Mouse (Mus musculus): ENCODE measurements around the gene Syvn1. TPM values are rescaled to one million over a fixed set of nuclear protein-coding genes. Genes with fewer than 3 reads are reported as not detected.

Syvn1 gene
- polyA plus RNA-seq, 1 experiment from 2014 or later: 18.6 TPM

GRCm38 (mm10) chr19:6068951-6069350 lies 22.6 kb downstream of the Syvn1 start:
- no peak overlapping the region for H3K27ac ChIP-seq (ENCODE audit: low read length)
- H3K9me3 ChIP-seq (replicated peaks; ENCODE audit: control insufficient read depth, low read length): no peaks in the 10 kb centered on the region
- H3K27me3 ChIP-seq (ENCODE audit: control insufficient read depth, insufficient read depth, low read length): no peaks in the 10 kb centered on the region
- H3K4me1 ChIP-seq (ENCODE audit: control insufficient read depth, insufficient read depth, low read length): peaks cover 14% of the 10 kb centered on the region
- no peak for ATAC-seq (replicated peaks; ENCODE audit: extremely low read depth, insufficient read depth, low FRiP score)
- H3K4me3 ChIP-seq (ENCODE audit: low read length): no peak overlapping the region
- H3K36me3 ChIP-seq (ENCODE audit: control insufficient read depth, insufficient read depth): peaks cover 25% of the 10 kb centered on the region
- no peak overlapping the region for H3K4me2 ChIP-seq (ENCODE audit: low read depth, low read length)
- no peak overlapping the region for H3K9ac ChIP-seq (ENCODE audit: low read length)
- 74% methylated on average over 4 of the region's 4 CpGs for WGBS

GRCm38 (mm10) chr19:6069851-6070250 lies 23.5 kb downstream of the Syvn1 start:
- WGBS: 85% methylated on average over 10 of the region's 10 CpGs
- no peak overlapping the region for H3K9ac ChIP-seq (ENCODE audit: low read length)
- H3K27me3 ChIP-seq (ENCODE audit: control insufficient read depth, insufficient read depth, low read length): no peaks in the 10 kb centered on the region
- H3K36me3 ChIP-seq (ENCODE audit: control insufficient read depth, insufficient read depth): peaks cover 25% of the 10 kb centered on the region
- no peak overlapping the region for H3K27ac ChIP-seq (ENCODE audit: low read length)
- peaks cover 14% of the 10 kb centered on the region for H3K4me1 ChIP-seq (ENCODE audit: control insufficient read depth, insufficient read depth, low read length)
- ATAC-seq (replicated peaks; ENCODE audit: extremely low read depth, insufficient read depth, low FRiP score): no peak
- H3K4me3 ChIP-seq (ENCODE audit: low read length): no peak overlapping the region
- H3K9me3 ChIP-seq (replicated peaks; ENCODE audit: control insufficient read depth, low read length): no peaks in the 10 kb centered on the region
- H3K4me2 ChIP-seq (ENCODE audit: low read depth, low read length): no peak overlapping the region

- Histone ChIP-seq H3K36me3 (ENCODE audit: control insufficient read depth, insufficient read depth) (peaks cover 25% of the 10 kb centered on the region), H3K4me1 (ENCODE audit: control insufficient read depth, insufficient read depth, low read length) (peaks cover 14% of the 10 kb centered on the region), H3K4me3 (ENCODE audit: low read length) (no peak overlapping the region), H3K27ac (ENCODE audit: low read length) (no peak overlapping the region), H3K9me3 (replicated peaks; ENCODE audit: control insufficient read depth, low read length) (no peaks in the 10 kb centered on the region), H3K27me3 (ENCODE audit: control insufficient read depth, insufficient read depth, low read length) (no peaks in the 10 kb centered on the region), H3K4me2 (ENCODE audit: low read depth, low read length) (no peak overlapping the region), H3K9ac (ENCODE audit: low read length) (no peak overlapping the region)
- 86% methylated on average over 31 of the region's 31 CpGs for WGBS
- no peak for ATAC-seq (replicated peaks; ENCODE audit: extremely low read depth, insufficient read depth, low FRiP score)
These were observed 24.3 kb downstream of the Syvn1 start for GRCm38 (mm10) chr19:6070571-6071250.

GRCm38 (mm10) chr19:6071261-6071660 lies 24.9 kb downstream of the Syvn1 start:
- WGBS: 91% methylated on average over 19 of the region's 19 CpGs
- no peaks in the 10 kb centered on the region for H3K27me3 ChIP-seq (ENCODE audit: control insufficient read depth, insufficient read depth, low read length)
- no peak overlapping the region for H3K4me2 ChIP-seq (ENCODE audit: low read depth, low read length)
- ATAC-seq (replicated peaks; ENCODE audit: extremely low read depth, insufficient read depth, low FRiP score): no peak
- peaks cover 25% of the 10 kb centered on the region for H3K36me3 ChIP-seq (ENCODE audit: control insufficient read depth, insufficient read depth)
- H3K9ac ChIP-seq (ENCODE audit: low read length): no peak overlapping the region
- H3K4me1 ChIP-seq (ENCODE audit: control insufficient read depth, insufficient read depth, low read length): peaks cover 18% of the 10 kb centered on the region
- H3K27ac ChIP-seq (ENCODE audit: low read length): no peak overlapping the region
- no peaks in the 10 kb centered on the region for H3K9me3 ChIP-seq (replicated peaks; ENCODE audit: control insufficient read depth, low read length)
- no peak overlapping the region for H3K4me3 ChIP-seq (ENCODE audit: low read length)

GRCm38 (mm10) chr19:6073889-6074288 lies 27.5 kb downstream of the Syvn1 start:
- no peaks in the 10 kb centered on the region for H3K9me3 ChIP-seq (replicated peaks; ENCODE audit: control insufficient read depth, low read length)
- 94% methylated on average over 5 of the region's 5 CpGs for WGBS
- no peaks in the 10 kb centered on the region for H3K27me3 ChIP-seq (ENCODE audit: control insufficient read depth, insufficient read depth, low read length)
- ATAC-seq (replicated peaks; ENCODE audit: extremely low read depth, insufficient read depth, low FRiP score): no peak
- no peak overlapping the region for H3K4me2 ChIP-seq (ENCODE audit: low read depth, low read length)
- H3K4me1 ChIP-seq (ENCODE audit: control insufficient read depth, insufficient read depth, low read length): peaks cover 7% of the 10 kb centered on the region
- H3K9ac ChIP-seq (ENCODE audit: low read length): no peak overlapping the region
- peaks cover 25% of the 10 kb centered on the region for H3K36me3 ChIP-seq (ENCODE audit: control insufficient read depth, insufficient read depth)
- no peak overlapping the region for H3K4me3 ChIP-seq (ENCODE audit: low read length)
- no peak overlapping the region for H3K27ac ChIP-seq (ENCODE audit: low read length)

GRCm38 (mm10) chr19:6076564-6077393 lies 30.4 kb downstream of the Syvn1 start, which contains the start of gene Vps51:
Gene Vps51, minus strand, starts transcription at chr19:6077231.
- under 1% methylated on average over 33 of the region's 33 CpGs for WGBS
- peaks cover 7% of the 10 kb centered on the region for H3K4me1 ChIP-seq (ENCODE audit: control insufficient read depth, insufficient read depth, low read length)
- no peaks in the 10 kb centered on the region for H3K9me3 ChIP-seq (replicated peaks; ENCODE audit: control insufficient read depth, low read length)
- peak within 1 kb of the TSS; percentile 96 for H3K4me2 ChIP-seq (ENCODE audit: low read depth, low read length)
- ATAC-seq (replicated peaks; ENCODE audit: extremely low read depth, insufficient read depth, low FRiP score): peak; percentile 81
- peak within 1 kb of the TSS; percentile 78 for H3K27ac ChIP-seq (ENCODE audit: low read length)
- peak within 1 kb of the TSS; percentile 84 for H3K4me3 ChIP-seq (ENCODE audit: low read length)
- H3K9ac ChIP-seq (ENCODE audit: low read length): peak within 1 kb of the TSS; percentile 86
- H3K27me3 ChIP-seq (ENCODE audit: control insufficient read depth, insufficient read depth, low read length): no peaks in the 10 kb centered on the region
- peaks cover 16% of the 10 kb centered on the region for H3K36me3 ChIP-seq (ENCODE audit: control insufficient read depth, insufficient read depth)

- Histone ChIP-seq H3K27me3 (ENCODE audit: control insufficient read depth, insufficient read depth, low read length) (no peaks in the 10 kb centered on the region), H3K4me2 (ENCODE audit: low read depth, low read length) (no peak within 1 kb of the TSS), H3K36me3 (ENCODE audit: control insufficient read depth, insufficient read depth) (peaks cover 12% of the 10 kb centered on the region), H3K9me3 (replicated peaks; ENCODE audit: control insufficient read depth, low read length) (no peaks in the 10 kb centered on the region), H3K4me3 (ENCODE audit: low read length) (no peak within 1 kb of the TSS), H3K27ac (ENCODE audit: low read length) (no peak within 1 kb of the TSS), H3K4me1 (ENCODE audit: control insufficient read depth, insufficient read depth, low read length) (peaks cover 13% of the 10 kb centered on the region), H3K9ac (ENCODE audit: low read length) (no peak within 1 kb of the TSS)
- 87% methylated on average over 12 of the region's 12 CpGs for WGBS
- ATAC-seq (replicated peaks; ENCODE audit: extremely low read depth, insufficient read depth, low FRiP score): no peak
These were observed 33.7 kb downstream of the Syvn1 start, which contains the start of gene Tmem262 for GRCm38 (mm10) chr19:6079983-6080480. Gene Tmem262, plus strand, starts transcription at chr19:6080033.

- no peak for ATAC-seq (replicated peaks; ENCODE audit: extremely low read depth, insufficient read depth, low FRiP score)
- 84% methylated on average over 9 of the region's 9 CpGs for WGBS
- H3K4me3 ChIP-seq (ENCODE audit: low read length): no peak within 1 kb of the TSS
- no peaks in the 10 kb centered on the region for H3K27me3 ChIP-seq (ENCODE audit: control insufficient read depth, insufficient read depth, low read length)
- no peak within 1 kb of the TSS for H3K4me2 ChIP-seq (ENCODE audit: low read depth, low read length)
- H3K36me3 ChIP-seq (ENCODE audit: control insufficient read depth, insufficient read depth): peaks cover 13% of the 10 kb centered on the region
- H3K27ac ChIP-seq (ENCODE audit: low read length): no peak within 1 kb of the TSS
- H3K4me1 ChIP-seq (ENCODE audit: control insufficient read depth, insufficient read depth, low read length): peaks cover 14% of the 10 kb centered on the region
- H3K9me3 ChIP-seq (replicated peaks; ENCODE audit: control insufficient read depth, low read length): no peaks in the 10 kb centered on the region
- H3K9ac ChIP-seq (ENCODE audit: low read length): no peak within 1 kb of the TSS
These were observed 35.8 kb downstream of the Syvn1 start, which contains the start of gene Gm28374 for GRCm38 (mm10) chr19:6082156-6082555. Gene Gm28374, minus strand, starts transcription at chr19:6082256.
